ENCODE assay signal across 11 mouse cellular contexts in genomic region chr13:28633541-28634041, GRCm38 (mm10).
DNase-seq lines count a peak whose midpoint lies in the region; ATAC-seq and TF ChIP-seq lines count a peak whose summit lies in the region.
"Had no signal": no experiment of that assay in that cellular context is flagged by ENCODE, and none has a peak within 500 bp of the region (broad histone marks: within the 10 kb centered on the region; RNA-seq: fewer than 3 reads in every experiment).

No protein-coding gene starts in this region.

- peaks cover 36% of the 10 kb centered on the region for H3K4me1 ChIP-seq in forebrain, embryonic 12.5 days
- no peaks in the 10 kb centered on the region for H3K4me1 ChIP-seq in forebrain, postnatal 0 days (ENCODE audit: insufficient read depth)
- H3K4me1 ChIP-seq in stomach, embryonic 14.5 days (ENCODE audit: control insufficient read depth, insufficient read depth, low read length), result peaks cover 25% of the 10 kb centered on the region
- H3K4me1 ChIP-seq in stomach, postnatal 0 days (replicated peaks; ENCODE audit: control insufficient read depth, insufficient read depth), result no peaks in the 10 kb centered on the region
- H3K4me1 ChIP-seq in kidney, postnatal 0 days (replicated peaks; ENCODE audit: insufficient read depth, low read length), result peaks cover 20% of the 10 kb centered on the region

- peaks cover 9% of the 10 kb centered on the region; the same call in 1 of the 2 replicates for H3K36me3 ChIP-seq in forebrain, embryonic 12.5 days (replicated peaks)
- no peaks in the 10 kb centered on the region for H3K36me3 ChIP-seq in forebrain, postnatal 0 days (ENCODE audit: insufficient read depth)
- H3K36me3 ChIP-seq in stomach, embryonic 14.5 days (ENCODE audit: control insufficient read depth, insufficient read depth, low read length), result no peaks in the 10 kb centered on the region
- no peaks in the 10 kb centered on the region for H3K36me3 ChIP-seq in stomach, postnatal 0 days (ENCODE audit: control insufficient read depth, insufficient read depth, low read length)
- H3K36me3 ChIP-seq in kidney, postnatal 0 days (ENCODE audit: insufficient read depth, low read length), result no peaks in the 10 kb centered on the region

- no peaks in the 10 kb centered on the region for H3K27me3 ChIP-seq in forebrain, embryonic 12.5 days
- H3K27me3 ChIP-seq in forebrain, postnatal 0 days (ENCODE audit: insufficient read depth, low read length), result no peaks in the 10 kb centered on the region
- no peaks in the 10 kb centered on the region for H3K27me3 ChIP-seq in stomach, embryonic 14.5 days (ENCODE audit: control insufficient read depth, insufficient read depth, low read length)
- no peaks in the 10 kb centered on the region for H3K27me3 ChIP-seq in stomach, postnatal 0 days (ENCODE audit: control insufficient read depth, insufficient read depth, low read length)
- H3K27me3 ChIP-seq in kidney, postnatal 0 days (ENCODE audit: insufficient read depth, low read length), result no peaks in the 10 kb centered on the region

- DNase-seq in forebrain, postnatal 0 days, result no peak
- no peak for DNase-seq in stomach, postnatal 0 days (ENCODE audit: low spot score)
- peak; percentile 73 for DNase-seq in kidney, postnatal 0 days (ENCODE audit: low spot score)
- no peak for DNase-seq in T-cell, adult 2 months (ENCODE audit: low spot score)
- DNase-seq in left cerebral cortex, postnatal 10 days (ENCODE audit: extremely low spot score in 1 of 2, low spot score in 2 of 2), result no peak
- DNase-seq in cerebellum, adult 8-10 months, result no peak
- DNase-seq: left cerebral cortex, postnatal 4 days; right cerebral cortex, postnatal 4 days had no signal

- H3K9ac ChIP-seq in forebrain, embryonic 12.5 days, result no peak overlapping the region
- H3K9ac ChIP-seq in forebrain, postnatal 0 days, result no peak overlapping the region
- H3K9ac ChIP-seq in stomach, embryonic 14.5 days (replicated peaks; ENCODE audit: low read depth, low read length), result no peak overlapping the region
- no peak overlapping the region for H3K9ac ChIP-seq in stomach, postnatal 0 days (ENCODE audit: low read length)
- no peak overlapping the region for H3K9ac ChIP-seq in kidney, postnatal 0 days (ENCODE audit: low read depth, low read length)

- TF ChIP-seq EP300 in stomach, postnatal 0 days (optimal IDR thresholded peaks at IDR 0.05), result no peak

- no peaks in the 10 kb centered on the region for H3K9me3 ChIP-seq in forebrain, embryonic 12.5 days
- no peaks in the 10 kb centered on the region for H3K9me3 ChIP-seq in forebrain, postnatal 0 days (ENCODE audit: low read length)
- no peaks in the 10 kb centered on the region for H3K9me3 ChIP-seq in stomach, embryonic 14.5 days (ENCODE audit: control insufficient read depth, low read depth, low read length)
- H3K9me3 ChIP-seq in stomach, postnatal 0 days (ENCODE audit: control insufficient read depth, low read length), result no peaks in the 10 kb centered on the region
- no peaks in the 10 kb centered on the region for H3K9me3 ChIP-seq in kidney, postnatal 0 days (replicated peaks; ENCODE audit: low read length)

- no peak overlapping the region for H3K4me3 ChIP-seq in forebrain, embryonic 12.5 days (replicated peaks)
- no peak overlapping the region for H3K4me3 ChIP-seq in forebrain, postnatal 0 days (ENCODE audit: low read depth, low read length)
- H3K4me3 ChIP-seq in stomach, embryonic 14.5 days (ENCODE audit: low read depth, low read length), result no peak overlapping the region
- no peak overlapping the region for H3K4me3 ChIP-seq in stomach, postnatal 0 days (ENCODE audit: low read depth, low read length)
- no peak overlapping the region for H3K4me3 ChIP-seq in kidney, postnatal 0 days (replicated peaks; ENCODE audit: low read depth, low read length)

- 23% methylated on average over 5 of the region's 5 CpGs for WGBS in forebrain, embryonic 12.5 days
- WGBS in forebrain, postnatal 0 days, result 29% methylated on average over 5 of the region's 5 CpGs
- WGBS in stomach, embryonic 14.5 days, result 35% methylated on average over 5 of the region's 5 CpGs
- 44% methylated on average over 5 of the region's 5 CpGs for WGBS in stomach, postnatal 0 days
- 24% methylated on average over 5 of the region's 5 CpGs for WGBS in kidney, postnatal 0 days

- peak overlapping the region; percentile 50 for H3K27ac ChIP-seq in forebrain, embryonic 12.5 days
- no peak overlapping the region for H3K27ac ChIP-seq in forebrain, postnatal 0 days (ENCODE audit: low read depth, low read length)
- H3K27ac ChIP-seq in stomach, embryonic 14.5 days (ENCODE audit: low read length), result peak overlapping the region; percentile 27; the same call in 1 of the 2 replicates
- no peak overlapping the region for H3K27ac ChIP-seq in stomach, postnatal 0 days (replicated peaks)
- peak overlapping the region; percentile 75 for H3K27ac ChIP-seq in kidney, postnatal 0 days

- intact Hi-C loops in left cerebral cortex, postnatal 10 days (cut with DNase I), result no loop called here

- TF ChIP-seq CTCF in forebrain, postnatal 0 days (IDR thresholded peaks at IDR 0.05; ENCODE audit: low read depth), result no peak
- TF ChIP-seq CTCF in stomach, postnatal 0 days (IDR thresholded peaks at IDR 0.05; ENCODE audit: low read depth), result no peak
- no peak for TF ChIP-seq CTCF in kidney, postnatal 0 days (IDR thresholded peaks at IDR 0.05; ENCODE audit: low read depth)

- peak; percentile 37; the same call in 1 of the 2 replicates for ATAC-seq in forebrain, embryonic 12.5 days (ENCODE audit: low FRiP score)
- no peak for ATAC-seq in forebrain, postnatal 0 days
- ATAC-seq in stomach, embryonic 14.5 days (ENCODE audit: insufficient number of reproducible peaks, insufficient read depth, low FRiP score, low read depth), result peak; percentile 16; the same call in 1 of the 2 replicates
- ATAC-seq in stomach, postnatal 0 days (ENCODE audit: low FRiP score, low TSS enrichment), result no peak
- peak; percentile 55 for ATAC-seq in kidney, postnatal 0 days (replicated peaks; ENCODE audit: low FRiP score, low read depth)
- ATAC-seq: activated CD4-positive, CD25-positive, alpha-beta regulatory T cell, adult 4 months had no signal

- H3K4me2 ChIP-seq in forebrain, embryonic 12.5 days, result no peak overlapping the region
- no peak overlapping the region for H3K4me2 ChIP-seq in forebrain, postnatal 0 days (ENCODE audit: low read depth)
- H3K4me2 ChIP-seq in stomach, embryonic 14.5 days (replicated peaks; ENCODE audit: low read depth, low read length), result no peak overlapping the region
- H3K4me2 ChIP-seq in stomach, postnatal 0 days (replicated peaks; ENCODE audit: low read depth), result no peak overlapping the region
- no peak overlapping the region for H3K4me2 ChIP-seq in kidney, postnatal 0 days (ENCODE audit: low read length)

Comparison
In these comparisons a context has a peak if more than half of its experiments do, and no peak if none do; other contexts are left out.
1. ATAC-seq: peak in forebrain, embryonic 12.5 days (single experiment), stomach, embryonic 14.5 days (single experiment) and kidney, postnatal 0 days (single experiment); none in forebrain, postnatal 0 days (single experiment) and stomach, postnatal 0 days (single experiment).
2. H3K27ac ChIP-seq: peak in forebrain, embryonic 12.5 days (single experiment), stomach, embryonic 14.5 days (single experiment) and kidney, postnatal 0 days (single experiment); none in forebrain, postnatal 0 days (single experiment) and stomach, postnatal 0 days (single experiment).